Mouse (Mus musculus) hindbrain, embryonic 13.5 days (tissue): Measurements from ENCODE around the gene Inf2. TPM values are rescaled to one million over a fixed set of nuclear protein-coding genes. Genes with fewer than 3 reads are reported as not detected.

Experiments
- ATAC-seq: fragments of 200-750 bp; cut with Nextera tagmentation; 2 replicates; pipeline ENCODE4 v1.8.0; 2017; ENCODE audit warnings: moderate TSS enrichment; ENCODE audit not compliant: low FRiP score
- H3K27ac ChIP-seq: fragments of 300-500 bp; sonication (generic); 2 replicates; pipeline ENCODE4 v1.5.1; 2015; ENCODE audit warnings: inconsistent platforms, mild to moderate bottlenecking, moderate library complexity
- H3K27me3 ChIP-seq: fragments of 300-500 bp; sonication (generic); 2 replicates; pipeline ENCODE4 v1.6.1; 2015; ENCODE audit warnings: mild to moderate bottlenecking, inconsistent platforms
- H3K36me3 ChIP-seq: fragments of 300-500 bp; sonication (generic); 2 replicates; pipeline ENCODE4 v1.6.1; 2015; ENCODE audit warnings: mild to moderate bottlenecking, inconsistent platforms
- H3K4me1 ChIP-seq: fragments of 300-500 bp; sonication (generic); replicated peaks from 2 replicates; pipeline ENCODE4 v1.6.1; 2015; ENCODE audit warnings: inconsistent platforms
- H3K4me2 ChIP-seq: fragments of 300-500 bp; sonication (generic); 2 replicates; pipeline ENCODE4 v1.6.1; 2015; ENCODE audit warnings: inconsistent platforms, mild to moderate bottlenecking, moderate library complexity
- H3K4me3 ChIP-seq: fragments of 300-500 bp; sonication (generic); 2 replicates; pipeline ENCODE4 v1.5.1; 2015; ENCODE audit warnings: mild to moderate bottlenecking, inconsistent platforms
- H3K9ac ChIP-seq: fragments of 300-500 bp; sonication (generic); 2 replicates; pipeline ENCODE4 v1.6.1; 2015; ENCODE audit warnings: mild to moderate bottlenecking, inconsistent platforms
- H3K9me3 ChIP-seq: fragments of 300-500 bp; sonication (generic); 2 replicates; pipeline ENCODE4 v1.6.1; 2016; ENCODE audit warnings: inconsistent platforms
- WGBS: fragments of 180-500 bp; shearing (Covaris S2); methylation state at CpG from one replicate; pipeline ENCODE4 v1.1.7; 2015; 5-methylcytosine and 5-hydroxymethylcytosine counted together
- polyA plus RNA-seq: library from polyadenylated mRNA; unstranded; fragments of >200 nt; fragmentation: Nextera tagmentation; extraction: Ambion mirVana; gene quantifications from 2 replicates; pipeline ENCODE4 v1.2.1, GENCODE M21; 2015

Inf2 gene
- polyA plus RNA-seq, 1 experiment from 2014 or later, result 1.1 TPM

- ATAC-seq, result no peak
- Histone ChIP-seq H3K4me1 (peaks cover 8% of the 10 kb centered on the region), H3K27ac (no peak overlapping the region), H3K4me3 (no peak overlapping the region), H3K9me3 (no peaks in the 10 kb centered on the region), H3K4me2 (no peak overlapping the region), H3K9ac (no peak overlapping the region), H3K27me3 (no peaks in the 10 kb centered on the region), H3K36me3 (no peaks in the 10 kb centered on the region)
- 88% methylated on average over 8 of the region's 8 CpGs for WGBS
Measured at GRCm38 (mm10) chr12:112575274-112575986, 13.2 kb upstream of the Inf2 start.

- Histone ChIP-seq H3K36me3 (no peaks in the 10 kb centered on the region), H3K4me3 (no peak overlapping the region), H3K4me1 (peaks cover 8% of the 10 kb centered on the region), H3K9ac (no peak overlapping the region), H3K9me3 (no peaks in the 10 kb centered on the region), H3K27ac (no peak overlapping the region), H3K27me3 (no peaks in the 10 kb centered on the region), H3K4me2 (no peak overlapping the region)
- ATAC-seq, result no peak
- WGBS, result 22% methylated on average over 6 of the region's 6 CpGs
Measured at GRCm38 (mm10) chr12:112576341-112576740, 12.2 kb upstream of the Inf2 start.

GRCm38 (mm10) chr12:112576749-112577148, 11.8 kb upstream of the Inf2 start:
- 13% methylated on average over 3 of the region's 3 CpGs for WGBS
- Histone ChIP-seq H3K9me3 (no peaks in the 10 kb centered on the region), H3K36me3 (no peaks in the 10 kb centered on the region), H3K4me1 (peaks cover 8% of the 10 kb centered on the region), H3K4me3 (no peak overlapping the region), H3K27ac (no peak overlapping the region), H3K9ac (no peak overlapping the region), H3K27me3 (no peaks in the 10 kb centered on the region), H3K4me2 (no peak overlapping the region)
- no peak for ATAC-seq

GRCm38 (mm10) chr12:112578296-112579090, 10.1 kb upstream of the Inf2 start:
- Histone ChIP-seq H3K4me2 (no peak overlapping the region), H3K36me3 (no peaks in the 10 kb centered on the region), H3K4me1 (peaks cover 8% of the 10 kb centered on the region), H3K27ac (no peak overlapping the region), H3K9me3 (no peaks in the 10 kb centered on the region), H3K27me3 (no peaks in the 10 kb centered on the region), H3K4me3 (no peak overlapping the region), H3K9ac (no peak overlapping the region)
- no peak for ATAC-seq
- WGBS, result 83% methylated on average over 6 of the region's 6 CpGs

- Histone ChIP-seq H3K9ac (no peak overlapping the region), H3K27me3 (no peaks in the 10 kb centered on the region), H3K36me3 (no peaks in the 10 kb centered on the region), H3K27ac (no peak overlapping the region), H3K4me1 (peaks cover 8% of the 10 kb centered on the region), H3K4me2 (no peak overlapping the region), H3K9me3 (no peaks in the 10 kb centered on the region), H3K4me3 (no peak overlapping the region)
- no peak for ATAC-seq
- WGBS, result 48% methylated on average over 5 of the region's 5 CpGs
Measured at GRCm38 (mm10) chr12:112579430-112579829, 9.2 kb upstream of the Inf2 start.

- no peaks in the 10 kb centered on the region for H3K36me3 ChIP-seq
- no peak overlapping the region for H3K27ac ChIP-seq
- H3K27me3 ChIP-seq, result no peaks in the 10 kb centered on the region
- H3K4me1 ChIP-seq, result peaks cover 8% of the 10 kb centered on the region
- H3K9ac ChIP-seq, result no peak overlapping the region
- 87% methylated on average over 8 of the region's 8 CpGs for WGBS
- no peak for ATAC-seq
- no peak overlapping the region for H3K4me2 ChIP-seq
- no peaks in the 10 kb centered on the region for H3K9me3 ChIP-seq
- H3K4me3 ChIP-seq, result no peak overlapping the region
Measured at GRCm38 (mm10) chr12:112579926-112580325, 8.7 kb upstream of the Inf2 start.

- no peak for ATAC-seq
- WGBS, result 88% methylated on average over 3 of the region's 3 CpGs
- H3K9ac ChIP-seq, result no peak overlapping the region
- no peak overlapping the region for H3K4me2 ChIP-seq
- H3K27me3 ChIP-seq, result 0 out of 2 replicates have a peak, but pooled peaks cover 2% of the 10 kb centered on the region
- no peak overlapping the region for H3K4me3 ChIP-seq
- peaks cover 8% of the 10 kb centered on the region for H3K4me1 ChIP-seq
- H3K9me3 ChIP-seq, result no peaks in the 10 kb centered on the region
- no peaks in the 10 kb centered on the region for H3K36me3 ChIP-seq
- no peak overlapping the region for H3K27ac ChIP-seq
Measured at GRCm38 (mm10) chr12:112581113-112581512, 7.5 kb upstream of the Inf2 start.

- H3K4me2 ChIP-seq, result no peak overlapping the region
- H3K9ac ChIP-seq, result no peak overlapping the region
- H3K4me1 ChIP-seq, result peaks cover 19% of the 10 kb centered on the region
- no peak overlapping the region for H3K27ac ChIP-seq
- ATAC-seq, result no peak
- WGBS, result 72% methylated on average over 7 of the region's 7 CpGs
- H3K27me3 ChIP-seq, result peaks cover 40% of the 10 kb centered on the region
- no peaks in the 10 kb centered on the region for H3K9me3 ChIP-seq
- H3K4me3 ChIP-seq, result no peak overlapping the region
- H3K36me3 ChIP-seq, result no peaks in the 10 kb centered on the region
Measured at GRCm38 (mm10) chr12:112584954-112585353, 3.6 kb upstream of the Inf2 start.

GRCm38 (mm10) chr12:112585924-112586538, 2.6 kb upstream of the Inf2 start:
- no peak for ATAC-seq
- Histone ChIP-seq H3K9ac (no peak overlapping the region), H3K4me2 (no peak overlapping the region), H3K4me1 (peaks cover 19% of the 10 kb centered on the region), H3K27me3 (peaks cover 51% of the 10 kb centered on the region), H3K36me3 (no peaks in the 10 kb centered on the region), H3K4me3 (no peak overlapping the region), H3K9me3 (no peaks in the 10 kb centered on the region), H3K27ac (no peak overlapping the region)
- WGBS, result 68% methylated on average over 7 of the region's 7 CpGs

- Histone ChIP-seq H3K4me3 (no peak overlapping the region), H3K9ac (no peak overlapping the region; the same call in 1 of the 2 replicates), H3K9me3 (no peaks in the 10 kb centered on the region), H3K36me3 (no peaks in the 10 kb centered on the region), H3K27ac (no peak overlapping the region), H3K4me2 (peak overlapping the region; percentile 83; the same call in 1 of the 2 replicates), H3K4me1 (peaks cover 19% of the 10 kb centered on the region), H3K27me3 (peaks cover 61% of the 10 kb centered on the region)
- no peak for ATAC-seq
- WGBS, result 80% methylated on average over 14 of the region's 14 CpGs
Measured at GRCm38 (mm10) chr12:112587125-112588124, 1.2 kb upstream of the Inf2 start.

GRCm38 (mm10) chr12:112589491-112590191, 1.1 kb downstream of the Inf2 start:
- WGBS, result 63% methylated on average over 8 of the region's 8 CpGs
- Histone ChIP-seq H3K4me1 (peaks cover 36% of the 10 kb centered on the region), H3K9me3 (no peaks in the 10 kb centered on the region), H3K9ac (no peak overlapping the region), H3K27me3 (peaks cover 61% of the 10 kb centered on the region), H3K4me3 (peak overlapping the region; percentile 46), H3K27ac (no peak overlapping the region), H3K4me2 (peak overlapping the region; percentile 83), H3K36me3 (no peaks in the 10 kb centered on the region)
- no peak for ATAC-seq
